ENCODE assay signal across 8 mouse cellular contexts in genomic region chr3:51408561-51409183, GRCm38 (mm10). TPM values are rescaled to one million over a fixed set of nuclear protein-coding genes. Genes with fewer than 3 reads are reported as not detected.
DNase-seq lines count a peak whose midpoint lies in the region; ATAC-seq and TF ChIP-seq lines count a peak whose summit lies in the region.

Gene Ndufc1, minus strand, starts transcription at chr3:51408988.

- TF ChIP-seq CTCF in liver, adult 2 months (IDR thresholded peaks at IDR 0.05; ENCODE audit: low read depth, low read length), result peak; percentile 94

- peak within 1 kb of the TSS; percentile 99 for H3K27ac ChIP-seq in heart, embryonic 11.5 days (ENCODE audit: low read depth, low read length)
- H3K27ac ChIP-seq in kidney, embryonic 16.5 days (ENCODE audit: low read length), result peak within 1 kb of the TSS; percentile 97
- peak within 1 kb of the TSS; percentile 91 for H3K27ac ChIP-seq in liver, adult 2 months (replicated peaks; ENCODE audit: insufficient read depth, low read depth, low read length)

- no peaks in the 10 kb centered on the region for H3K79me2 ChIP-seq in liver, adult 2 months (ENCODE audit: control insufficient read depth, insufficient read depth, low read length)
- peaks cover 14% of the 10 kb centered on the region for H3K79me2 ChIP-seq in myocyte (ENCODE audit: control insufficient read depth, insufficient read depth)

- peak; percentile 85 for TF ChIP-seq POLR2A in liver, adult 2 months (IDR thresholded peaks at IDR 0.05; ENCODE audit: extremely low read depth, insufficient read depth, low read length)
- TF ChIP-seq POLR2A in myocyte (IDR thresholded peaks at IDR 0.05; ENCODE audit: insufficient read length, low read depth), result peak; percentile 99

- H3ac ChIP-seq in myocyte (ENCODE audit: control insufficient read depth, insufficient read length), result peak within 1 kb of the TSS; percentile 62

- ATAC-seq in erythroblast, adult 5-6 weeks (replicated peaks; ENCODE audit: low FRiP score, poor library complexity, severe bottlenecking), result peak; percentile 98
- ATAC-seq in heart, embryonic 11.5 days (replicated peaks; ENCODE audit: insufficient number of reproducible peaks, low FRiP score, low TSS enrichment), result peak; percentile 89
- ATAC-seq in kidney, embryonic 16.5 days (ENCODE audit: low FRiP score, low TSS enrichment), result peak; percentile 93

- DNase-seq in B cell, adult 2 months, result peak; percentile 99
- DNase-seq in brain, adult 2 months (ENCODE audit: low read depth, low spot score), result peak; percentile 96
- DNase-seq in liver, adult 2 months (ENCODE audit: extremely low read depth, low read depth, low spot score), result peak; percentile 67
- peak; percentile 97 for DNase-seq in splenic B cell, adult 2 months (ENCODE audit: low read depth, low spot score)

- 0 out of 2 replicates have a peak, but pooled peaks cover 6% of the 10 kb centered on the region for H3K36me3 ChIP-seq in heart, embryonic 11.5 days (ENCODE audit: control insufficient read depth, insufficient read depth, low read length)
- H3K36me3 ChIP-seq in kidney, embryonic 16.5 days (ENCODE audit: insufficient read depth, low read length), result peaks cover 14% of the 10 kb centered on the region; the same call in 1 of the 2 replicates
- peaks cover 16% of the 10 kb centered on the region; the same call in 1 of the 2 replicates for H3K36me3 ChIP-seq in liver, adult 2 months (ENCODE audit: control insufficient read depth, insufficient read depth, low read length)
- peaks cover 8% of the 10 kb centered on the region for H3K36me3 ChIP-seq in myocyte (ENCODE audit: control insufficient read depth, insufficient read depth)
- H3K36me3 ChIP-seq in splenic B cell, adult 2 months (ENCODE audit: control insufficient read depth, insufficient read depth, low read length, poor library complexity, severe bottlenecking), result peaks cover 5% of the 10 kb centered on the region; the same call in 1 of the 2 replicates

- no peaks in the 10 kb centered on the region for H3K9me3 ChIP-seq in heart, embryonic 11.5 days (replicated peaks; ENCODE audit: control insufficient read depth, low read length)
- no peaks in the 10 kb centered on the region for H3K9me3 ChIP-seq in kidney, embryonic 16.5 days (ENCODE audit: low read length)

- H3K4me2 ChIP-seq in heart, embryonic 11.5 days, result peak within 1 kb of the TSS; percentile 78
- peak within 1 kb of the TSS; percentile 73 for H3K4me2 ChIP-seq in kidney, embryonic 16.5 days (replicated peaks; ENCODE audit: low read depth, low read length)
- peak within 1 kb of the TSS; percentile 87 for H3K4me2 ChIP-seq in myocyte (ENCODE audit: low read depth)

- peak within 1 kb of the TSS; percentile 99 for H3K9ac ChIP-seq in heart, embryonic 11.5 days (ENCODE audit: low read depth, low read length)
- H3K9ac ChIP-seq in kidney, embryonic 16.5 days (replicated peaks; ENCODE audit: low read length), result peak within 1 kb of the TSS; percentile 96
- H3K9ac ChIP-seq in liver, adult 2 months (ENCODE audit: low read depth, low read length), result peak within 1 kb of the TSS; percentile 94

- no peaks in the 10 kb centered on the region for H3K27me3 ChIP-seq in heart, embryonic 11.5 days (ENCODE audit: control insufficient read depth, insufficient read depth, low read length)
- no peaks in the 10 kb centered on the region for H3K27me3 ChIP-seq in kidney, embryonic 16.5 days (ENCODE audit: insufficient read depth, low read length)
- H3K27me3 ChIP-seq in liver, adult 2 months (ENCODE audit: control insufficient read depth, insufficient read depth, low read length), result no peaks in the 10 kb centered on the region
- no peaks in the 10 kb centered on the region for H3K27me3 ChIP-seq in myocyte (ENCODE audit: control insufficient read depth, insufficient read depth, insufficient read length)
- no peaks in the 10 kb centered on the region for H3K27me3 ChIP-seq in splenic B cell, adult 2 months (ENCODE audit: control insufficient read depth, insufficient read depth, low read length, poor library complexity, severe bottlenecking)

- peaks cover 12% of the 10 kb centered on the region for H3K4me1 ChIP-seq in heart, embryonic 11.5 days (ENCODE audit: control insufficient read depth, insufficient read depth, low read length)
- H3K4me1 ChIP-seq in kidney, embryonic 16.5 days (ENCODE audit: insufficient read depth, low read length), result peaks cover 11% of the 10 kb centered on the region
- H3K4me1 ChIP-seq in liver, adult 2 months (ENCODE audit: control insufficient read depth, insufficient read depth, low read length), result peaks cover 3% of the 10 kb centered on the region

- under 1% methylated on average over 40 of the region's 40 CpGs for WGBS in heart, embryonic 11.5 days (ENCODE audit: insufficient replicate concordance)
- WGBS in kidney, embryonic 16.5 days, result under 1% methylated on average over 40 of the region's 40 CpGs
- WGBS in liver, adult 2 months, result 1% methylated on average over 40 of the region's 40 CpGs

- peak within 1 kb of the TSS; percentile 94 for H3K4me3 ChIP-seq in heart, embryonic 11.5 days (ENCODE audit: low read depth, low read length)
- peak within 1 kb of the TSS; percentile 96 for H3K4me3 ChIP-seq in kidney, embryonic 16.5 days (ENCODE audit: low read length)
- H3K4me3 ChIP-seq in liver, adult 2 months (ENCODE audit: insufficient read depth, low read depth, low read length), result peak within 1 kb of the TSS; percentile 94
- peak within 1 kb of the TSS; percentile 92 for H3K4me3 ChIP-seq in myocyte

TF ChIP-seq in myocyte, 11 proteins besides CTCF, POLR2A, EP300 and RAD21:
- TF ChIP-seq MYOD1 (IDR thresholded peaks at IDR 0.05; ENCODE audit: control insufficient read depth in 1 of 3, insufficient read length in 2 of 3, low read depth in 2 of 3) (peak in 1 of 3 experiments; percentile 22), TCF3 (IDR thresholded peaks at IDR 0.05; ENCODE audit: insufficient read length, low read depth) (no peak), USF1 (IDR thresholded peaks at IDR 0.05; ENCODE audit: low read depth) (no peak), MAX (IDR thresholded peaks at IDR 0.05; ENCODE audit: low read depth) (no peak), E2F4 (IDR thresholded peaks at IDR 0.05; ENCODE audit: insufficient read depth) (no peak), POLR2AphosphoS2 (IDR thresholded peaks at IDR 0.05; ENCODE audit: insufficient read length, low read depth) (peak; percentile 98), MYOG (IDR thresholded peaks at IDR 0.05; ENCODE audit: control insufficient read depth in 1 of 3, insufficient read depth in 1 of 3, insufficient read length in 2 of 3, low read depth in 2 of 3) (peak in 1 of 3 experiments; percentile 31)

RNA-seq across cellular contexts. Expression of gene Ndufc1, which starts in this region (rescaled TPM):
- total RNA-seq in erythroblast, adult 5-6 weeks (2015; ENCODE audit: low replicate concordance), result 27.4 and 43.2 TPM in 2 replicates
- 2.5 and 23.8 TPM in 2 replicates for total RNA-seq in erythroblast, adult 5-6 weeks (2017; ENCODE audit: low replicate concordance)
- polyA plus RNA-seq in heart, embryonic 11.5 days (2014; fragmentation: Nextera tagmentation; extraction: Ambion mirVana), result 1,265 and 1,267 TPM in 2 replicates
- 672 and 707 TPM in 2 replicates for polyA plus RNA-seq in kidney, embryonic 16.5 days (2015; fragmentation: Nextera tagmentation; extraction: Ambion mirVana)
- total RNA-seq in liver, adult 2 months (2014; rRNA removed), result 104 and 139 TPM in 2 replicates
- polyA plus RNA-seq in liver, adult 2 months (2012; rRNA removed), result 179 and 231 TPM in 2 replicates
- 584 TPM for polyA plus RNA-seq in myocyte (2012; fragmentation: generic; extraction: Trizol)

Comparison
In these comparisons a context has a peak if more than half of its experiments do, and no peak if none do; other contexts are left out.
1. Peak in every context shown above with its lines: DNase-seq, ATAC-seq, H3K4me3 ChIP-seq and H3K27ac ChIP-seq.